Mouse (Mus musculus): ENCODE results near the gene Ddit4. TPM values are rescaled to one million over a fixed set of nuclear protein-coding genes. Genes with fewer than 3 reads are reported as not detected.

The Ddit4 gene
- polyA plus RNA-seq, 1 experiment from 2014 or later, result 3.0 TPM

DNA sequence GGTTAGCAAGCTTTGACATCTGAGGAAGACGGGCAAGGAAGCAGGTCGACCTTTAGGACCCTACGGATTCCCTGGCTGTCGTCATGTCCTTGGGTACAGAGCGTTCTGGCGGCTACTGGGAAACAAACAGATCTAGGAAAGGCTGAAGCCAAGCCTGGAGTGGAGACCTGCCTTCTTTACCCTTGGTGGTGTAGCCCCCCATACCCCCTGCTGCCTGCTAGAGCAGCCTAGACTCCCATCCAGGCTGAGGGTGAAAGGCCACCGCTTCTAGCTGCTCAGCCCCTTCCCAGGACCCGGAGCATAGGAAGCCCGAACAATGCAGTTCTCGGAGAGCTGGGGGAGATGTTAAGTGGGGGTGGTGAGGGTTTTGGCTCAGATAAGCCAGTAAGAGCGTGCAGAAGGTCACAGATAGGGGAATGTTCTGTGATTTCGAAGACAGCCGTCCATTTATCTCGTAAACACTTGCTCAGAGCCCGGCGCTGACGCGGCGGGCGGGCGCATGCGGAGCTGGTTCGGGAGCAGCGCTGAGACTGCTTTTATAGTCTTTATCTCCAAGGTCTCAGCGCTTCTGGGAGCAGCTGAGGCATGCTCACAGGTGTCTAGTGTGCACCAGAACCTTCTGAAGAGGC is 18.3 kb upstream of the Ddit4 start:
- Histone ChIP-seq H3K27ac (ENCODE audit: low read depth) (peak overlapping the region; percentile 79), H3K9ac (ENCODE audit: low read length) (peak overlapping the region; percentile 71), H3K9me3 (ENCODE audit: control insufficient read depth, low read length) (0 out of 2 replicates have a peak, but pooled peaks cover 3% of the 10 kb centered on the region), H3K4me1 (replicated peaks; ENCODE audit: control insufficient read depth, insufficient read depth, low read length) (peaks cover 47% of the 10 kb centered on the region), H3K4me2 (ENCODE audit: low read length) (peak overlapping the region; percentile 85), H3K27me3 (replicated peaks; ENCODE audit: control insufficient read depth, insufficient read depth, low read length) (no peaks in the 10 kb centered on the region), H3K4me3 (ENCODE audit: low read depth, low read length) (peak overlapping the region; percentile 45), H3K36me3 (ENCODE audit: control insufficient read depth, insufficient read depth, low read length) (no peaks in the 10 kb centered on the region)
- ATAC-seq (replicated peaks; ENCODE audit: low FRiP score, low TSS enrichment, low read depth), result peak; percentile 30; the same call in 1 of the 2 replicates
- DNase-seq (ENCODE audit: low spot score), result peak; percentile 83
- under 1% methylated on average over 25 of the region's 25 CpGs for WGBS

DNA sequence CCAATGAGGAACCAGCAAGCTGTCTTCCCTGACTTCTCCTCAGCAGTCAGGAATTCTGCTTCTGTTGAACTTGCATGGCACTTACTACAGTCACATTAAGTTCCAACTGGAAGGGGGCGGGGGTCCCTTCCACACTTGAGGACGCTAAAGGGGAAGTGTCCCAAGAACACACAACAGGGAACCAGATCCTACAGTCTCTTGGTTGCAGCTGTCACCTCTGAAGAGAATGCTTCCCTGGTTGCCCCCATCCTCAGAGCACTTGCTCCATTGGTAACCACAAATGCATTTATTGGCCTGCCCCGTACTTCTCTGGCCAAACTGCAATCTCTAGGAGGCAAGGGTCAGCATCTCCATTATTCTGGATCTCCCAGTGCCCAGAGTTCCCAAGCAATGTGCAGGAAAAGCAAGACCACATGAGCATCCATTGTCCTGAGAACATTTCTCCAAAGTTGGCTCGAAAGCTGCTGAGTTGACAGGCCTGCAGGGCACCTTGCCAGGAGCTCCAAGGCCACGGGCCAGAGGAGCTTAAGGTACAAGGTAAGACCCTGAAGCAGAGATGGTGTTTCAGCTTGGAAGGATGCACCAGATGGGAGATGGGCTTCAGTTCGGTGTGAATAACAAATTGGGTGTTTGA is 15.8 kb upstream of the Ddit4 start:
- Histone ChIP-seq H3K27me3 (replicated peaks; ENCODE audit: control insufficient read depth, insufficient read depth, low read length) (no peaks in the 10 kb centered on the region), H3K4me3 (ENCODE audit: low read depth, low read length) (no peak overlapping the region), H3K27ac (ENCODE audit: low read depth) (no peak overlapping the region), H3K9me3 (ENCODE audit: control insufficient read depth, low read length) (0 out of 2 replicates have a peak, but pooled peaks cover 3% of the 10 kb centered on the region), H3K4me2 (ENCODE audit: low read length) (no peak overlapping the region), H3K4me1 (replicated peaks; ENCODE audit: control insufficient read depth, insufficient read depth, low read length) (peaks cover 31% of the 10 kb centered on the region), H3K9ac (ENCODE audit: low read length) (no peak overlapping the region), H3K36me3 (ENCODE audit: control insufficient read depth, insufficient read depth, low read length) (no peaks in the 10 kb centered on the region)
- 81% methylated on average over 6 of the region's 6 CpGs for WGBS
- DNase-seq (ENCODE audit: low spot score), result no peak
- ATAC-seq (replicated peaks; ENCODE audit: low FRiP score, low TSS enrichment, low read depth), result no peak

DNA sequence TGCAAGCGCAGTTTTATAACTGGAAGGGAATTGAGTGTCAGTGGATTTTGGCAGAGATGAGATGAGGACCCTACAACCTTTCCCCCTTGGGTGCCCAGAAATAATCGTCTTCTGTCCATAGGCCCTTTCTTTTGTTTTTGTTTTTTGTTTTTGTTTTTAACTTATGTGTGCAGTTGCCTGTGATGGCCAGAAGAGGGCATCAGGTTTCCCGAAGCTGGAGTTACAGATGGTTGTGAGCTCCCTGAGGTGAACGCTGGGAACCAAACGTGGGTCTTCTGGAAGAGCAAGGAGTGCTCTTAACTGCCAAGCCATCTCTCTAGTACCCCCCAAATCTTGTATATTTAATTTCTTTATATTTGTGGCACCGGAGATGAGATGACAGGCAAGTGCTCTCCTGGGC is 15.1 kb upstream of the Ddit4 start:
- H3K9me3 ChIP-seq (ENCODE audit: control insufficient read depth, low read length), result 0 out of 2 replicates have a peak, but pooled peaks cover 3% of the 10 kb centered on the region
- 91% methylated on average over 6 of the region's 6 CpGs for WGBS
- ATAC-seq (replicated peaks; ENCODE audit: low FRiP score, low TSS enrichment, low read depth) (no peak), DNase-seq (ENCODE audit: low spot score) (no peak)
- H3K36me3 ChIP-seq (ENCODE audit: control insufficient read depth, insufficient read depth, low read length), result no peaks in the 10 kb centered on the region
- no peak overlapping the region for H3K4me3 ChIP-seq (ENCODE audit: low read depth, low read length)
- no peaks in the 10 kb centered on the region for H3K27me3 ChIP-seq (replicated peaks; ENCODE audit: control insufficient read depth, insufficient read depth, low read length)
- no peak overlapping the region for H3K27ac ChIP-seq (ENCODE audit: low read depth)
- peaks cover 31% of the 10 kb centered on the region for H3K4me1 ChIP-seq (replicated peaks; ENCODE audit: control insufficient read depth, insufficient read depth, low read length)
- no peak overlapping the region for H3K9ac ChIP-seq (ENCODE audit: low read length)
- H3K4me2 ChIP-seq (ENCODE audit: low read length), result no peak overlapping the region

DNA sequence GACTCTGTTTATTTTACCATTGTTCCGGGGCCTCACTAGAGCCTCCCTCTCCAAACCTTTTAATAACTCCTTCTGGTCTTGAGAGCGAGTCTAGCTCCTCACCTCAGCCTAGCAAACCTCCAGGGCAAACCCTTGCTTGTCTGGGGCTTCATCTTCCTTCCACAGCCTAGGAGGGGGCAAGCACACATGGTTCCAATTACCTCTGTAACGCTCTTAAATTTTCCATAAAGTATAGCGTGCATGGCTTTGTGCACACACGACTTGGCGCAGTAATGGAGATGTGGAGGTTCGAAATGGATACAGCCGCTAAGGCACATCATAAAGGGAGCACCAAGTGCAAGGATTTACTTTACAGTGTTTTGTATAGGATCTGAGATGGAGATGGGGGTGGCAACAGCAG is 14.2 kb upstream of the Ddit4 start:
- H3K4me3 ChIP-seq (ENCODE audit: low read depth, low read length), result no peak overlapping the region
- no peaks in the 10 kb centered on the region for H3K36me3 ChIP-seq (ENCODE audit: control insufficient read depth, insufficient read depth, low read length)
- no peaks in the 10 kb centered on the region for H3K27me3 ChIP-seq (replicated peaks; ENCODE audit: control insufficient read depth, insufficient read depth, low read length)
- no peak overlapping the region for H3K9ac ChIP-seq (ENCODE audit: low read length)
- 0 out of 2 replicates have a peak, but pooled peaks cover 3% of the 10 kb centered on the region for H3K9me3 ChIP-seq (ENCODE audit: control insufficient read depth, low read length)
- peak overlapping the region; percentile 80; the same call in 1 of the 2 replicates for H3K27ac ChIP-seq (ENCODE audit: low read depth)
- no peak for DNase-seq (ENCODE audit: low spot score)
- 70% methylated on average over 8 of the region's 8 CpGs for WGBS
- no peak for ATAC-seq (replicated peaks; ENCODE audit: low FRiP score, low TSS enrichment, low read depth)
- peaks cover 27% of the 10 kb centered on the region for H3K4me1 ChIP-seq (replicated peaks; ENCODE audit: control insufficient read depth, insufficient read depth, low read length)
- H3K4me2 ChIP-seq (ENCODE audit: low read length), result no peak overlapping the region

DNA sequence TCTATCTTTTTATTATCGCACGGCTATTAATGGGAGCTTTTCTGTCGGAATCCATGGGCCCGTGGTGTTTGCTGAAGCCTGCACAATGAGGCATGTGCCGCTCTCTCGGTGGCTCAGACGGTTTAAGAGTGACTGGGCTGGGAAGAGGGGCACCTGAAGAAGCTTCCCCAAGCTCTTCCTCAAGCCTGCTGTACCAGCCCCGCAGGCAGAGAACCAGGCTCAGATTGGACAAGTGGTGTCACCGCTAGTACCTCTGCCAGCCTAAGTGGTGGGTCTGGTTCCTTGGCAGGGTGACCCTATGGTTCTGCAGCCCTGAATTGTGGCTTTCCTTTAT is 13.7 kb upstream of the Ddit4 start:
- Histone ChIP-seq H3K4me2 (ENCODE audit: low read length) (peak overlapping the region; percentile 40; the same call in 1 of the 2 replicates), H3K36me3 (ENCODE audit: control insufficient read depth, insufficient read depth, low read length) (no peaks in the 10 kb centered on the region), H3K9me3 (ENCODE audit: control insufficient read depth, low read length) (0 out of 2 replicates have a peak, but pooled peaks cover 3% of the 10 kb centered on the region), H3K27me3 (replicated peaks; ENCODE audit: control insufficient read depth, insufficient read depth, low read length) (no peaks in the 10 kb centered on the region), H3K4me1 (replicated peaks; ENCODE audit: control insufficient read depth, insufficient read depth, low read length) (peaks cover 23% of the 10 kb centered on the region), H3K9ac (ENCODE audit: low read length) (peak overlapping the region; percentile 5; the same call in 1 of the 2 replicates), H3K4me3 (ENCODE audit: low read depth, low read length) (no peak overlapping the region), H3K27ac (ENCODE audit: low read depth) (peak overlapping the region; percentile 80)
- ATAC-seq (replicated peaks; ENCODE audit: low FRiP score, low TSS enrichment, low read depth) (no peak), DNase-seq (ENCODE audit: low spot score) (no peak)
- WGBS, result 35% methylated on average over 9 of the region's 9 CpGs

DNA sequence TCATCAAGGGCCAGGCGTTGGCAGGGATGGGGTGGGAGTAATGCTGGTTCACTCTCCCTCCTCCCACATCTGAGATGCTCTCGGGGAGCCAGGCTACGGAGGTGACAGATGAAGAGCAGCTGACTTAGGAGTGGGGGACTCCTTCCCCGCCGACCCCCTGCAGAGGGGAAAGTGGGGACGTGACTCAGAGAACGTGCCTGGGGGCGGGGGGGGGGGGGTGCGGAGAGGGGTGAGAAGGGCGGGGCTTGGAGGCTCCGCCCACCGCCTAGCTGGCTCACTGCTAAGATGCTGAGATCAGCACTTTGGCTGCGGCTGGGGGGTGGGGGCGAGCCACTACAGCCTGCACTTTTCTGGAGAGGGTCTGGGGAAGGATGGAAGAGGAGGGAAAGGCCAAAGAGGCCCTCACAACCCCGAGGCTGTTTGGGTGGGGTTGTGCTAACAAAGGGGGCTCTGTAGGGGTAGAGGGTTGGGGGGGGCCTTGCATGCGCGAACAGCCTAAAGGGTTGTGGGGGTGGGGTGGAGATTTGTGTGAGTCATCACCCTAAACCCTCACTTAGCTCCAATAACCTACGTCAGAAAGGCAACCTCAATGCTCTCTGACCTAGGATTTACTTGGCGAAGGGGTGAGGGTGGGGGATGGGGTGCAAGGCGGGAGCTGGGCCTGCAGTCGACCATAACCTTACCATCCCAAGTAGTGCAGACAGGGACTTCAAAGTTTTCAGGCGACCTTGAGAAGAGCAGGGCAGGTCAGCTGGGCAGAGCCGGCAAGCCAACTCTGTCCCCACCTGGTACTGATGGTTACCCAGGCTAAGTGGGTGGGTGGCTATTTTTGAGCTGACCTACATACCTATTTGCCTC is 13.1 kb upstream of the Ddit4 start:
- H3K4me3 ChIP-seq (ENCODE audit: low read depth, low read length), result no peak overlapping the region
- 5% methylated on average over 21 of the region's 23 CpGs for WGBS

DNA sequence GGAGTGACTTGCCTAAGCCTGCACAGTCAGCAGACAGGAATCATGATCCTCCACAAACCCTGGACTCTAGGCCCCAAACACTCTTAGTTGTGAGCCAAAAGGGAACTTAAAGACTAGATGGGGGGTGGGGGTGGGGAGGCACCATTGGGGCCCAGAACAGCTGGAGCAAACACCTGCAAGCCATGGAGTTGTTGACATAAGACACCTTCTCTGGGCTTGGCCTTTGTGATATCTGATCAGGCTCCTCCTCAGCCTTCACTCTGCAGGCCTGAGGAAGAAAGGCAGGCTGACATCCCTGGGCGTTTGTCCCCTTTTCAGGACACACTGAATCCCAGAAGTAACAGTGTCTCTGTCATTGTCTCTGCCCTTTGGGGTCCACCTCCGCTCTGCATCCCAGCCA is 12.0 kb upstream of the Ddit4 start:
- H3K4me1 ChIP-seq (replicated peaks; ENCODE audit: control insufficient read depth, insufficient read depth, low read length), result peaks cover 16% of the 10 kb centered on the region
- no peak for DNase-seq (ENCODE audit: low spot score)

More for the DNA sequence above, 13.1 kb upstream of the Ddit4 start:
- 0 out of 2 replicates have a peak, but pooled peaks cover 3% of the 10 kb centered on the region for H3K9me3 ChIP-seq (ENCODE audit: control insufficient read depth, low read length)
- peak overlapping the region; percentile 80 for H3K27ac ChIP-seq (ENCODE audit: low read depth)
- ATAC-seq (replicated peaks; ENCODE audit: low FRiP score, low TSS enrichment, low read depth), result peak; percentile 70
- peaks cover 19% of the 10 kb centered on the region for H3K4me1 ChIP-seq (replicated peaks; ENCODE audit: control insufficient read depth, insufficient read depth, low read length)
- DNase-seq (ENCODE audit: low spot score), result peak; percentile 81
- H3K4me2 ChIP-seq (ENCODE audit: low read length), result peak overlapping the region; percentile 40
- no peaks in the 10 kb centered on the region for H3K27me3 ChIP-seq (replicated peaks; ENCODE audit: control insufficient read depth, insufficient read depth, low read length)
- no peaks in the 10 kb centered on the region for H3K36me3 ChIP-seq (ENCODE audit: control insufficient read depth, insufficient read depth, low read length)
- H3K9ac ChIP-seq (ENCODE audit: low read length), result peak overlapping the region; percentile 5; the same call in 1 of the 2 replicates

DNA sequence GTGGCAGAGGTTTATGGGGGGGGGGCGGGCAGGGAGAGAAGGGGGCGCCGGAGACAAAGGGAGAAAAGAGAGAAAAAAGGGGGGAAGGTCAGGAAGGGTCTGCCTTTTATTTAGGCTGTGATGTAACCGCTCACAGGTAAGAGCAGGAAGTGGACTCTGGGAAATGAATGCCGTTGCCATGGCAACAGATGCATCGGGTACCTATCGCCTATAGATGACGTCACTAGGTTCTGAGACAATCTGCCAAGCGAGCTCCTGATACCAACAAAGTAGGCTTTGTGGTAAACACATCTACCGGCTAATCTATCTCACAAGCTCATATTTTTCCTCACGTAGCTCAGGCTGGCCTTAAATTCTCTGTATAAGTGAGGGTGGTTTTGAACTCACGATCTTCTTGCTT is 7.9 kb upstream of the Ddit4 start:
- H3K27ac ChIP-seq (ENCODE audit: low read depth), result no peak overlapping the region
- 79% methylated on average over 11 of the region's 12 CpGs for WGBS
- H3K9me3 ChIP-seq (ENCODE audit: control insufficient read depth, low read length), result no peaks in the 10 kb centered on the region
- ATAC-seq (replicated peaks; ENCODE audit: low FRiP score, low TSS enrichment, low read depth) (no peak), DNase-seq (ENCODE audit: low spot score) (no peak)
- H3K4me3 ChIP-seq (ENCODE audit: low read depth, low read length), result no peak overlapping the region
- no peak overlapping the region for H3K9ac ChIP-seq (ENCODE audit: low read length)
- peaks cover 10% of the 10 kb centered on the region for H3K4me1 ChIP-seq (replicated peaks; ENCODE audit: control insufficient read depth, insufficient read depth, low read length)
- 0 out of 2 replicates have a peak, but pooled peaks cover 3% of the 10 kb centered on the region for H3K27me3 ChIP-seq (replicated peaks; ENCODE audit: control insufficient read depth, insufficient read depth, low read length)
- H3K4me2 ChIP-seq (ENCODE audit: low read length), result no peak overlapping the region
- no peaks in the 10 kb centered on the region for H3K36me3 ChIP-seq (ENCODE audit: control insufficient read depth, insufficient read depth, low read length)

More for the DNA sequence above, 12.0 kb upstream of the Ddit4 start:
- 53% methylated on average over 2 of the region's 2 CpGs for WGBS
- Histone ChIP-seq H3K9me3 (ENCODE audit: control insufficient read depth, low read length) (0 out of 2 replicates have a peak, but pooled peaks cover 3% of the 10 kb centered on the region), H3K4me3 (ENCODE audit: low read depth, low read length) (no peak overlapping the region), H3K4me2 (ENCODE audit: low read length) (no peak overlapping the region), H3K9ac (ENCODE audit: low read length) (no peak overlapping the region), H3K27me3 (replicated peaks; ENCODE audit: control insufficient read depth, insufficient read depth, low read length) (no peaks in the 10 kb centered on the region), H3K36me3 (ENCODE audit: control insufficient read depth, insufficient read depth, low read length) (no peaks in the 10 kb centered on the region), H3K27ac (ENCODE audit: low read depth) (no peak overlapping the region)
- no peak for ATAC-seq (replicated peaks; ENCODE audit: low FRiP score, low TSS enrichment, low read depth)

Data from intestine, embryonic 14.5 days (tissue).